Mouse (Mus musculus) heart, postnatal 0 days (tissue): ENCODE data around the gene Prkca.

Experiments
- CTCF ChIP-seq: IDR thresholded peaks from 2 replicates; pipeline ENCODE4 v1.5.1; 2016; ENCODE audit warnings: antibody characterized with exemption, control low read depth, low read depth
- EP300 ChIP-seq: IDR thresholded peaks from 2 replicates; pipeline ENCODE4 v1.6.1; 2016; ENCODE audit warnings: antibody characterized with exemption, low read depth

- TF ChIP-seq CTCF: no peak
- TF ChIP-seq EP300: no peak
Measured at GRCm38 (mm10) chr11:108015284-108015683, 328.4 kb downstream of the Prkca start.
